Mouse (Mus musculus) frontal cortex, postnatal 25 days (tissue): ENCODE results near the gene Kcnk7.

Source experiments
- DNase-seq, 2 experiments: peaks; one replicate each; pipeline ENCODE4 v3.0.0; 2022; ENCODE audit warnings: low spot score in 2 of 2

Gene Kcnk7

DNA sequence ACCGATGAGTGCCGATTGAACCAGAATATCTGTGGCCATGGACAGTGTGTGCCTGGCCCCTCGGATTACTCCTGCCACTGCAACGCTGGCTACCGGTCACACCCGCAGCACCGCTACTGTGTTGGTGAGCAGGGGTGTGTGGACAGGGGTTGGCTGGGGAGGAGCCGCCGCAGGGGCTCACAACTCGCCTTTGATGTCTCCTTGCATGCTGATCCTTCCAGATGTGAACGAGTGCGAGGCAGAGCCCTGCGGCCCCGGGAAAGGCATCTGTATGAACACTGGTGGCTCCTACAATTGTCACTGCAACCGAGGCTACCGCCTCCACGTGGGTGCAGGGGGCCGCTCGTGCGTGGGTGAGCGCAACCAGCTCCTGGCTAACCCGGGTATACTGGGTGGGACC, 46.8 kb downstream of the Kcnk7 start:
- no peak for DNase-seq

DNA sequence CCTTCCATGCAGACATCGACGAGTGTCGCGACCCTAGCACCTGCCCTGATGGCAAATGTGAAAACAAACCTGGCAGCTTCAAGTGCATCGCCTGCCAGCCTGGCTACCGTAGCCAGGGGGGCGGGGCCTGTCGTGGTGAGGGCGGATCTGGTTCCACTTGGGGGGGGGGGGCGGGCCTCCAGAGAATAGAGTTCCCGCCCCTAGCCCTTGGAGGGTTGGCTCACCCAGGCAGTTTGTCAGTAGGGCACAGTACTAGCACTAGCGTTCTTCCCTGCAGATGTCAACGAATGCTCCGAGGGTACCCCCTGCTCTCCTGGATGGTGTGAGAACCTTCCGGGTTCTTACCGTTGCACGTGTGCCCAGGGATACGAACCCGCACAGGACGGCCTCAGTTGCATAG, 47.6 kb downstream of the Kcnk7 start:
- DNase-seq = no peak

DNA sequence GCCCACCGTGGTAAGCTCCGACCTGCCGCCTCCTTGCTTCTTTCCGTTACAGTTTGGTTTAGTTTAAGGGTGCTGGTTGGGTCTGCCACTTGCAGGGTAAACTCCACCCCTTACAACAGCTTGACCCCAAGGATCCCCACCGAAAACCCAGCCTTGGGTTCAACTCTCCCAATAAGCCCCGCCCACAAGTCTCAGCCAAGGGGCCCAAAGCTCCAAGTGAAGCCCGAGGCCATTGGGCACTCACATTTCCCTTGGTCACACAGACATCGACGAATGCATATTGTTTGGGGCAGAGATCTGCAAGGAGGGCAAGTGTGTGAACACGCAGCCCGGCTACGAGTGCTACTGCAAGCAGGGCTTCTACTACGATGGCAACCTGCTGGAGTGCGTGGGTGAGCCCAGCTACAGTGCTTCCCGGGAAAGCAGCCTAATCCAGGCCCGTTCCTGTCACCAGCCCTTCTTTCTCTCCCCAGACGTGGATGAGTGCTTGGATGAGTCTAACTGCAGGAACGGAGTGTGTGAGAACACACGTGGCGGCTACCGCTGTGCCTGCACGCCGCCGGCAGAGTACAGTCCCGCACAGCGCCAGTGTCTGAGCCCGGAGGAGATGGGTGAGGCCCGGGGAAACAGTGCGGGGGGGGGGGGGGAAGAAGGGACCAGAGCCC, 52.3 kb downstream of the Kcnk7 start:
- peak; percentile 44 to 65 for DNase-seq
